Mouse (Mus musculus): ENCODE data around the gene Mettl23. TPM values are rescaled to one million over a fixed set of nuclear protein-coding genes. Genes with fewer than 3 reads are reported as not detected.
A peak's percentile ranks its signal among the peaks of the same experiment; 100 is the strongest.

Gene Mettl23
- total and polyA plus RNA-seq, 3 experiments = 35.8 to 49.1 (median 45.4) TPM

DNA sequence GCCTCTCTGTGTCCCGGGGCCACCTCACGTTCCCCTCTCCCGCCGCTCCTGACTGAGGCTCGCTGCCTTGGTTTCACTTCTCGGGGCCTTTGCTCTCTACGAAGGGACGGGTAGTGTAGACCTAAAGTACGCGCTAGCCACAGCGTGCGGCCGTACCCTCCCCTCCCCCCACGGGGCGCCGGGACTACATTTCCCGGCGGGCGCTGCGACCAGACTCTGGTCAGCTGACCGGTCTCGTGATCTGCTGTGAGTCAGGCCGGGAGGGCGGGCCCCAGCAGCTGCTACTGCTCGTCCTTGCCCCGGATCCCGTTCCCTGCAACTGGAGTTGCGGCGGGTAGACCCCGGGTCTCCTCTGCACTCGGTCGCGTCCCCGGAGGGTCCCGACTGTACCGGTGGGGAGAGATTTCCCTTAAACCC, 10.4 kb downstream of the Mettl23 start:
- Histone ChIP-seq H3K36me3 (replicated peaks) (peaks cover 51% of the 10 kb centered on the region), H3K9me3 (replicated peaks) (no peaks in the 10 kb centered on the region), H3K4me3 (ENCODE audit: low read depth, low read length) (peak overlapping the region; percentile 99), H3K27me3 (ENCODE audit: insufficient read depth, low read length) (no peaks in the 10 kb centered on the region), H3K4me1 (ENCODE audit: insufficient read depth, low read depth, low read length) (peaks cover 26% of the 10 kb centered on the region)
- TF ChIP-seq GATA2 (IDR thresholded peaks at IDR 0.05; ENCODE audit: borderline replicate concordance, low read depth, low read length) = no peak
- TF ChIP-seq TAL1 (conservative IDR thresholded peaks at IDR 0.05; ENCODE audit: low read depth, low read length) = no peak
- no peak for TF ChIP-seq POLR2AphosphoS5 (IDR thresholded peaks at IDR 0.05; ENCODE audit: insufficient replicate concordance, low read depth, low read length)
- peak; percentile 77 for ATAC-seq (ENCODE audit: extremely low read depth, insufficient number of reproducible peaks, low FRiP score, poor library complexity, severe bottlenecking)
- DNase-seq (ENCODE audit: low spot score) = peak; percentile 80

DNA sequence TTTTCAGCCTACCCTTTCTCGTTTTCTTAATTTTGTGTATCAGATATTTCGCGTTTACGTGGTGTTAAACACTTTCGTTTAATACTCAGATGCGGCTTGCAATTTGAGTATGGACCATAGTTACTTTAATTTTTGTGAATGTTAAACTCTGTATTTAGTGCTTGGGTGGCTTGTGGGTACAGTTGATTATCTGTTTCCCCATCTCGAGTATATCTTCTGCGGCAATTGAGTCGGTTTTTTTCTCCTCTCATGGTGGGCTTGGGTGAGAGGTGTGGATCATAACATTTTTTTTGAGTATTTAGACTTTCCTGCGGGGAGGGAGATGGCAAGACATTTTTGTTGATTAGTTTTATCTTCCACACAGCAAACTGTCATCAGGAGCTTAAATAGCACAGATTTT, 11.2 kb downstream of the Mettl23 start:
- no peak for ATAC-seq (ENCODE audit: extremely low read depth, insufficient number of reproducible peaks, low FRiP score, poor library complexity, severe bottlenecking)
- H3K4me3 ChIP-seq (ENCODE audit: low read depth, low read length) = peak overlapping the region; percentile 99
- DNase-seq (ENCODE audit: low spot score) = no peak
- H3K36me3 ChIP-seq (replicated peaks) = peaks cover 54% of the 10 kb centered on the region
- no peaks in the 10 kb centered on the region for H3K9me3 ChIP-seq (replicated peaks)
- H3K4me1 ChIP-seq (ENCODE audit: insufficient read depth, low read depth, low read length) = peaks cover 22% of the 10 kb centered on the region
- TF ChIP-seq POLR2AphosphoS5 (IDR thresholded peaks at IDR 0.05; ENCODE audit: insufficient replicate concordance, low read depth, low read length) (no peak), GATA2 (IDR thresholded peaks at IDR 0.05; ENCODE audit: borderline replicate concordance, low read depth, low read length) (no peak), TAL1 (conservative IDR thresholded peaks at IDR 0.05; ENCODE audit: low read depth, low read length) (no peak), GATA1 (IDR thresholded peaks at IDR 0.05; ENCODE audit: borderline replicate concordance, low read length) (no peak), CTCF (IDR thresholded peaks at IDR 0.05; ENCODE audit: low read depth, low read length) (no peak)
- H3K27me3 ChIP-seq (ENCODE audit: insufficient read depth, low read length) = no peaks in the 10 kb centered on the region

GRCm38 (mm10) chr11:116857183-116857850, 14.2 kb downstream of the Mettl23 start:
- H3K9me3 ChIP-seq (replicated peaks) = no peaks in the 10 kb centered on the region
- TF ChIP-seq GATA2 (IDR thresholded peaks at IDR 0.05; ENCODE audit: borderline replicate concordance, low read depth, low read length) = no peak
- no peak for TF ChIP-seq POLR2AphosphoS5 (IDR thresholded peaks at IDR 0.05; ENCODE audit: insufficient replicate concordance, low read depth, low read length)
- TF ChIP-seq TAL1 (conservative IDR thresholded peaks at IDR 0.05; ENCODE audit: low read depth, low read length) = no peak
- TF ChIP-seq CTCF (IDR thresholded peaks at IDR 0.05; ENCODE audit: low read depth, low read length) = no peak
- no peak for TF ChIP-seq GATA1 (IDR thresholded peaks at IDR 0.05; ENCODE audit: borderline replicate concordance, low read length)
- H3K27me3 ChIP-seq (ENCODE audit: insufficient read depth, low read length) = no peaks in the 10 kb centered on the region
- ATAC-seq (ENCODE audit: extremely low read depth, insufficient number of reproducible peaks, low FRiP score, poor library complexity, severe bottlenecking) (no peak), DNase-seq (ENCODE audit: low spot score) (no peak)
- peaks cover 63% of the 10 kb centered on the region for H3K36me3 ChIP-seq (replicated peaks)
- no peak overlapping the region for H3K4me3 ChIP-seq (ENCODE audit: low read depth, low read length)
- H3K4me1 ChIP-seq (ENCODE audit: insufficient read depth, low read depth, low read length) = peaks cover 22% of the 10 kb centered on the region

DNA sequence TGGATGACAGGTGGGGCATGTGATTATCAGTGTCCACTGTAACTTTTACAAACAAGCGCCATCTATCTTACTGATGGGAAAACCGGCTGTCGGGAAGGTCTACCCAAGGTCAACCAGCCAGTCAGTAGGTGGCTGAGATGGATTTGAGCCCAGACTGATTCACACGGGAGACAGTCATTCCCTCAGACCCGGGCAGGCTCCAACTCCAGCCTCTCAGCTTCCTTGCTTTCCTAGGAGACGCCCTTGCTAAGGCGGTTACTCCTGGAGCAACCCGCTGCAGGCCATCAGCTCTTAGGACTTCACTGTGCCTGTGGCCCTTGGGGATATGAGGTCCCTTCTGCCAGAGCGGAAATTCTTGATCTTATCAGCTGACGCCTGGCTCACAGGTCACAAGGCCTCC, 21.4 kb downstream of the Mettl23 start:
- no peaks in the 10 kb centered on the region for H3K27me3 ChIP-seq (ENCODE audit: insufficient read depth, low read length)
- peaks cover 15% of the 10 kb centered on the region for H3K4me1 ChIP-seq (ENCODE audit: insufficient read depth, low read depth, low read length)
- H3K4me3 ChIP-seq (ENCODE audit: low read depth, low read length) = no peak overlapping the region
- H3K9me3 ChIP-seq (replicated peaks) = no peaks in the 10 kb centered on the region
- peaks cover 72% of the 10 kb centered on the region for H3K36me3 ChIP-seq (replicated peaks)
- DNase-seq (ENCODE audit: low spot score) = no peak
- peak; percentile 45; the same call in 1 of the 2 replicates for ATAC-seq (ENCODE audit: extremely low read depth, insufficient number of reproducible peaks, low FRiP score, poor library complexity, severe bottlenecking)
- TF ChIP-seq CTCF (IDR thresholded peaks at IDR 0.05; ENCODE audit: low read depth, low read length) (no peak), GATA1 (IDR thresholded peaks at IDR 0.05; ENCODE audit: borderline replicate concordance, low read length) (no peak), GATA2 (IDR thresholded peaks at IDR 0.05; ENCODE audit: borderline replicate concordance, low read depth, low read length) (no peak), TAL1 (conservative IDR thresholded peaks at IDR 0.05; ENCODE audit: low read depth, low read length) (no peak), POLR2AphosphoS5 (IDR thresholded peaks at IDR 0.05; ENCODE audit: insufficient replicate concordance, low read depth, low read length) (no peak)

GRCm38 (mm10) chr11:116865945-116866585, 23.0 kb downstream of the Mettl23 start:
- Histone ChIP-seq H3K4me1 (ENCODE audit: insufficient read depth, low read depth, low read length) (peaks cover 15% of the 10 kb centered on the region), H3K9me3 (replicated peaks) (no peaks in the 10 kb centered on the region), H3K27me3 (ENCODE audit: insufficient read depth, low read length) (no peaks in the 10 kb centered on the region), H3K4me3 (ENCODE audit: low read depth, low read length) (no peak overlapping the region), H3K36me3 (replicated peaks) (peaks cover 64% of the 10 kb centered on the region)
- no peak for ATAC-seq (ENCODE audit: extremely low read depth, insufficient number of reproducible peaks, low FRiP score, poor library complexity, severe bottlenecking)
- no peak for DNase-seq (ENCODE audit: low spot score)
- no peak for TF ChIP-seq CTCF (IDR thresholded peaks at IDR 0.05; ENCODE audit: low read depth, low read length)
- no peak for TF ChIP-seq POLR2AphosphoS5 (IDR thresholded peaks at IDR 0.05; ENCODE audit: insufficient replicate concordance, low read depth, low read length)

GRCm38 (mm10) chr11:116868129-116868528, 25.1 kb downstream of the Mettl23 start:
- peak; percentile 55 for ATAC-seq (ENCODE audit: extremely low read depth, insufficient number of reproducible peaks, low FRiP score, poor library complexity, severe bottlenecking)
- DNase-seq (ENCODE audit: low spot score) = no peak
- no peaks in the 10 kb centered on the region for H3K9me3 ChIP-seq (replicated peaks)
- peaks cover 63% of the 10 kb centered on the region for H3K36me3 ChIP-seq (replicated peaks)
- no peaks in the 10 kb centered on the region for H3K27me3 ChIP-seq (ENCODE audit: insufficient read depth, low read length)
- TF ChIP-seq CTCF (IDR thresholded peaks at IDR 0.05; ENCODE audit: low read depth, low read length) (no peak), TAL1 (conservative IDR thresholded peaks at IDR 0.05; ENCODE audit: low read depth, low read length) (no peak), POLR2AphosphoS5 (IDR thresholded peaks at IDR 0.05; ENCODE audit: insufficient replicate concordance, low read depth, low read length) (no peak), GATA2 (IDR thresholded peaks at IDR 0.05; ENCODE audit: borderline replicate concordance, low read depth, low read length) (no peak), GATA1 (IDR thresholded peaks at IDR 0.05; ENCODE audit: borderline replicate concordance, low read length) (no peak)
- no peak overlapping the region for H3K4me3 ChIP-seq (ENCODE audit: low read depth, low read length)
- peaks cover 15% of the 10 kb centered on the region for H3K4me1 ChIP-seq (ENCODE audit: insufficient read depth, low read depth, low read length)

Measured in G1E (cell line).